Comparison of ENCODE assay signal across 20 mouse cellular contexts in the genomic region with DNA sequence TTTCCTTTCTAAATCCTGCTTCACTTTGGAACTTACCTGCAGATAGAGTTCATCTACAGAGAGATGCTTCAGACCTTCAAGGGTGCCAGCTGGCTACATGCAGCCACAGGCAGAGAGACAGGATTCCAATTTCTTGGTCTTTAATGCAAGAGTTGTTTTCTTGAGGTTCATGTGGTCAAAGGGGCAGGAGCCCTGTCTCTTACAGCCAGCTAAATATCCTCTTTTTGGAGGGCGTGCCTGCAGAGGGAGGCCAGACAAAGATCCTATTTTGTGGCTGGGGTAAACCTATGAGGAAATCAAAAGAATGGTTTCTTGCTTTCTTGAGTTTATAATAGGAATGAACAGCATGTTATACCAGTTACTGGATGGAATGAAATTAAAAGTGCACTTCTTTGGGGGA. TPM values are rescaled to one million over a fixed set of nuclear protein-coding genes. Genes with fewer than 3 reads are reported as not detected.
DNase-seq lines count a peak whose midpoint lies in the region; ATAC-seq and TF ChIP-seq lines count a peak whose summit lies in the region.
"Had no signal": no experiment of that assay in that cellular context is flagged by ENCODE, and none has a peak within 500 bp of the region (broad histone marks: within the 10 kb centered on the region; RNA-seq: fewer than 3 reads in every experiment).

No protein-coding gene starts in this region.

- no peak for ATAC-seq in limb, embryonic 14.5 days (ENCODE audit: low FRiP score, low read depth)
- ATAC-seq in common myeloid progenitor, adult 5-6 weeks (replicated peaks; ENCODE audit: low read depth, poor library complexity, severe bottlenecking), result peak; percentile 85
- ATAC-seq in megakaryocyte, adult 5-6 weeks (ENCODE audit: poor library complexity, severe bottlenecking), result peak; percentile 92
- ATAC-seq in frontal cortex, adult (ENCODE audit: low TSS enrichment), result no peak
- ATAC-seq: CD4-positive, CD25-positive, alpha-beta regulatory T cell, adult 4 months had no signal

- no peak for TF ChIP-seq CTCF in bone marrow, adult 2 months (IDR thresholded peaks at IDR 0.05; ENCODE audit: control insufficient read depth, insufficient read depth, low read length)

- H3K27ac ChIP-seq in limb, embryonic 14.5 days (replicated peaks; ENCODE audit: low read depth, low read length), result no peak overlapping the region
- no peak overlapping the region for H3K27ac ChIP-seq in limb, embryonic 10.5 days
- peak overlapping the region; percentile 42; the same call in 1 of the 2 replicates for H3K27ac ChIP-seq in bone marrow, adult 2 months (ENCODE audit: control insufficient read depth, insufficient read depth, low read depth, low read length, poor library complexity)
- no peak overlapping the region for H3K27ac ChIP-seq in hindbrain, embryonic 10.5 days
- H3K27ac ChIP-seq: embryonic facial prominence, embryonic 12.5 days; heart, embryonic 13.5 days; liver, embryonic 13.5 days; midbrain, embryonic 10.5 days had no signal

- no peak overlapping the region for H3K4me2 ChIP-seq in limb, embryonic 14.5 days (replicated peaks; ENCODE audit: low read depth, low read length, severe bottlenecking)
- H3K4me2 ChIP-seq: embryonic facial prominence, embryonic 12.5 days; heart, embryonic 13.5 days; liver, embryonic 13.5 days had no signal

- 81% methylated on average over 1 of the region's 1 CpGs for WGBS in limb, embryonic 14.5 days
- 90% methylated on average over 1 of the region's 1 CpGs for WGBS in limb, embryonic 10.5 days
- 16% methylated on average over 1 of the region's 1 CpGs for WGBS in bone marrow, adult 2 months
- WGBS in hindbrain, embryonic 10.5 days, result 76% methylated on average over 1 of the region's 1 CpGs

- peak; percentile 3 for DNase-seq in limb, embryonic 14.5 days (ENCODE audit: low spot score)
- DNase-seq in limb, embryonic 10.5 days (ENCODE audit: low spot score), result no peak
- no peak for DNase-seq in hindbrain, embryonic 10.5 days (ENCODE audit: low spot score)
- DNase-seq: cerebellum, adult 11 months; cerebellum, postnatal 25 days; heart, postnatal 36 days; kidney, adult 18-20 months; kidney, postnatal 25 days; liver, embryonic 13.5 days; right cerebral cortex, postnatal 25 days had no signal

- no peaks in the 10 kb centered on the region for H3K4me1 ChIP-seq in limb, embryonic 14.5 days (ENCODE audit: control insufficient read depth, insufficient read depth, low read length)
- H3K4me1 ChIP-seq in limb, embryonic 10.5 days, result no peaks in the 10 kb centered on the region
- H3K4me1 ChIP-seq in bone marrow, adult 2 months (ENCODE audit: control insufficient read depth, insufficient read depth, low read length), result no peaks in the 10 kb centered on the region; the same call in 1 of the 2 replicates
- no peaks in the 10 kb centered on the region for H3K4me1 ChIP-seq in hindbrain, embryonic 10.5 days (replicated peaks)
- H3K4me1 ChIP-seq: embryonic facial prominence, embryonic 12.5 days; heart, embryonic 13.5 days; liver, embryonic 13.5 days; midbrain, embryonic 10.5 days had no signal

- no peak for TF ChIP-seq POLR2A in limb, embryonic 14.5 days (IDR thresholded peaks at IDR 0.05; ENCODE audit: borderline replicate concordance, extremely low read depth, insufficient read depth, insufficient read length)
- no peak for TF ChIP-seq POLR2A in bone marrow, adult 2 months (IDR thresholded peaks at IDR 0.05; ENCODE audit: borderline replicate concordance, control insufficient read depth, low read depth, low read length)

- H3K4me3 ChIP-seq in limb, embryonic 14.5 days (replicated peaks; ENCODE audit: low read length), result no peak overlapping the region
- H3K4me3 ChIP-seq in limb, embryonic 10.5 days, result no peak overlapping the region
- no peak overlapping the region for H3K4me3 ChIP-seq in bone marrow, adult 2 months (replicated peaks; ENCODE audit: control insufficient read depth, low read depth, low read length)
- no peak overlapping the region for H3K4me3 ChIP-seq in hindbrain, embryonic 10.5 days
- H3K4me3 ChIP-seq: embryonic facial prominence, embryonic 12.5 days; heart, embryonic 13.5 days; liver, embryonic 13.5 days; midbrain, embryonic 10.5 days had no signal

- H3K27me3 ChIP-seq in limb, embryonic 14.5 days (ENCODE audit: control insufficient read depth, insufficient read depth, low read length), result no peaks in the 10 kb centered on the region
- no peaks in the 10 kb centered on the region for H3K27me3 ChIP-seq in limb, embryonic 10.5 days (ENCODE audit: low read depth, poor library complexity, severe bottlenecking)
- no peaks in the 10 kb centered on the region for H3K27me3 ChIP-seq in hindbrain, embryonic 10.5 days (ENCODE audit: insufficient read depth, poor library complexity, severe bottlenecking)
- H3K27me3 ChIP-seq: embryonic facial prominence, embryonic 12.5 days; heart, embryonic 13.5 days; liver, embryonic 13.5 days had no signal

- no peak overlapping the region for H3K9ac ChIP-seq in limb, embryonic 14.5 days (ENCODE audit: low read depth, low read length, severe bottlenecking)
- H3K9ac ChIP-seq: embryonic facial prominence, embryonic 12.5 days; heart, embryonic 13.5 days; liver, embryonic 13.5 days had no signal

- H3K9me3 ChIP-seq in limb, embryonic 14.5 days (ENCODE audit: control insufficient read depth, low read length), result no peaks in the 10 kb centered on the region
- no peaks in the 10 kb centered on the region for H3K9me3 ChIP-seq in limb, embryonic 10.5 days (replicated peaks)
- no peaks in the 10 kb centered on the region for H3K9me3 ChIP-seq in hindbrain, embryonic 10.5 days
- H3K9me3 ChIP-seq: embryonic facial prominence, embryonic 12.5 days; G1E; heart, embryonic 13.5 days; liver, embryonic 13.5 days; midbrain, embryonic 10.5 days had no signal

- no peaks in the 10 kb centered on the region for H3K36me3 ChIP-seq in limb, embryonic 14.5 days (ENCODE audit: control insufficient read depth, insufficient read depth, low read length)
- no peaks in the 10 kb centered on the region for H3K36me3 ChIP-seq in limb, embryonic 10.5 days
- no peaks in the 10 kb centered on the region for H3K36me3 ChIP-seq in hindbrain, embryonic 10.5 days
- H3K36me3 ChIP-seq: embryonic facial prominence, embryonic 12.5 days; G1E; heart, embryonic 13.5 days; liver, embryonic 13.5 days; midbrain, embryonic 10.5 days had no signal

RNA-seq across cellular contexts. Expression of gene Btla, which starts 33.5 kb away (rescaled TPM):
- 0.35 TPM in 2 replicates for polyA plus RNA-seq in limb, embryonic 14.5 days (2012; rRNA removed)
- 0.70 and 0.73 TPM in 2 replicates for polyA plus RNA-seq in limb, embryonic 14.5 days (2014; fragmentation: Nextera tagmentation; extraction: Ambion mirVana)
- 0.10 TPM in 1 of 2 replicates, not detected in the other for polyA plus RNA-seq in limb, embryonic 10.5 days (2016; fragmentation: Nextera tagmentation; extraction: Ambion mirVana)
- 12.7 and 20.5 TPM in 2 replicates for polyA plus RNA-seq in bone marrow, adult 2 months (2011; ENCODE audit: insufficient read depth, insufficient read length, low replicate concordance, missing spikeins)
- total RNA-seq in common myeloid progenitor, adult 5-6 weeks (2017), result 2.1 and 5.8 TPM in 2 replicates
- total RNA-seq in megakaryocyte, adult 5-6 weeks (2015), result 44.9 and 54.9 TPM in 2 replicates
- total RNA-seq in megakaryocyte, adult 5-6 weeks (2017), result 51.8 and 55.8 TPM in 2 replicates
- 0.24 and 0.30 TPM in 2 replicates for polyA plus RNA-seq in hindbrain, embryonic 10.5 days (2016; fragmentation: Nextera tagmentation; extraction: Ambion mirVana)
- polyA plus RNA-seq: G1E; stomach, embryonic 14.5 days had no signal

Comparison
In these comparisons a context has a peak if more than half of its experiments do, and no peak if none do; other contexts are left out.
1. ATAC-seq: peak in common myeloid progenitor, adult 5-6 weeks (single experiment) and megakaryocyte, adult 5-6 weeks (single experiment); none in limb, embryonic 14.5 days (single experiment) and frontal cortex, adult (single experiment).